Mouse (Mus musculus): ENCODE results near the gene Mre11a.

DNA sequence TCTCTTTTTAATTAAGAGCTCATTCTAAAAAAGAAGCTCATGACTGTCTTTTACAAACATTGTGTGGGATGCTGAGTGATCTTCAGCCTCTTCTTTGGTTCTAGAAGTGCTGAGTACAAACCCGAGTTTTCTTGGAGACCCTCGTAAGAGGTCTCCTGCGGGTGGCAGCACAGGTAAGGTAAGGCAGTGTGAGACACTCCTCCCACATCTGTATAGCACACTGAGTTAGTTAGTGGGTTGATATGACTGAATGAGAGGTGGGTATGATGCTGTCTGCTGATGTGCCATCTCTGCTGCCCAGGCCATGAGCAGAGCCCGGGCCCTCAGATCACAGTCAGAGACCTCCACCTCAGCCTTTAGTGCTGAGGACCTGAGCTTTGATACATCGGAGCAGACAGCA lies 40.4 kb downstream of the Mre11a start:
- no peak for TF ChIP-seq POLR2A (IDR thresholded peaks at IDR 0.05; ENCODE audit: borderline replicate concordance, extremely low read depth, insufficient read depth, insufficient read length, poor library complexity, severe bottlenecking)
- peak; percentile 15; the same call in 1 of the 2 replicates for TF ChIP-seq CTCF (IDR thresholded peaks at IDR 0.05; ENCODE audit: borderline replicate concordance, extremely low read depth, insufficient read depth, insufficient read length)

Measured in brain, embryonic 14.5 days (tissue).